Mouse (Mus musculus) MEL (cell line): ENCODE data around the gene Zfand3. TPM values are rescaled to one million over a fixed set of nuclear protein-coding genes. Genes with fewer than 3 reads are reported as not detected.

Source experiments
- DNase-seq: peaks from one replicate; pipeline ENCODE4 v3.0.0; 2011; ENCODE audit warnings: low read depth, low spot score
- H3K27ac ChIP-seq: 2 replicates; pipeline ENCODE4 v1.5.1; 2012; ENCODE audit warnings: low read depth, mild to moderate bottlenecking, control low read depth, low read length, moderate library complexity; ENCODE audit not compliant: control insufficient read depth
- H3K27me3 ChIP-seq, 2 experiments: fragments of 150-350 bp in 1 of 2; sonication (generic) in 1 of 2; 2 replicates each; pipeline ENCODE4 v1.6.1; 2012; ENCODE audit warnings: low read length in 2 of 2, mild to moderate bottlenecking in 2 of 2, improper control_type of control experiment in 1 of 2, moderate library complexity in 1 of 2; ENCODE audit not compliant: insufficient read depth in 2 of 2, control insufficient read depth in 1 of 2
- H3K36me3 ChIP-seq, 2 experiments: 2 replicates each; pipeline ENCODE4 v1.6.1; 2012 to 2014; ENCODE audit warnings: low read length in 2 of 2, improper control_type of control experiment in 1 of 2, inconsistent platforms in 1 of 2, mild to moderate bottlenecking in 1 of 2; ENCODE audit not compliant: insufficient read depth in 2 of 2, control insufficient read depth in 1 of 2
- H3K4me1 ChIP-seq, 2 experiments: fragments of 150-350 bp in 1 of 2; sonication (generic) in 1 of 2; 2 replicates each; pipeline ENCODE4 v1.6.1; 2012; ENCODE audit warnings: low read length in 2 of 2, improper control_type of control experiment in 1 of 2, mild to moderate bottlenecking in 1 of 2; ENCODE audit not compliant: insufficient read depth in 2 of 2, control insufficient read depth in 1 of 2
- H3K4me3 ChIP-seq, 2 experiments: fragments of 150-350 bp in 1 of 2; sonication (generic) in 1 of 2; 2 replicates each; pipeline ENCODE4 v1.5.1; 2012; ENCODE audit warnings: low read depth in 2 of 2, low read length in 2 of 2, mild to moderate bottlenecking in 2 of 2, moderate library complexity in 2 of 2, control low read depth in 1 of 2, improper control_type of control experiment in 1 of 2; ENCODE audit not compliant: control insufficient read depth in 1 of 2, insufficient read depth in 1 of 2
- H3K79me2 ChIP-seq: 2 replicates; pipeline ENCODE4 v1.6.1; 2012; ENCODE audit warnings: mild to moderate bottlenecking, low read length, moderate library complexity; ENCODE audit not compliant: control insufficient read depth, poor library complexity, insufficient read depth
- H3K9ac ChIP-seq: 2 replicates; pipeline ENCODE4 v1.6.1; 2012; ENCODE audit warnings: low read depth, mild to moderate bottlenecking, control low read depth, low read length, moderate library complexity; ENCODE audit not compliant: control insufficient read depth, poor library complexity, severe bottlenecking
- H3K9me3 ChIP-seq: fragments of 150-350 bp; sonication (generic); replicated peaks from 2 replicates; pipeline ENCODE4 v1.6.1; 2012; ENCODE audit warnings: mild to moderate bottlenecking, low read length, improper control_type of control experiment, moderate library complexity; ENCODE audit not compliant: insufficient read depth
- CHD2 ChIP-seq: IDR thresholded peaks from 2 replicates; pipeline ENCODE4 v1.6.1; 2011; ENCODE audit warnings: low read length, improper control_type of control experiment
- EP300 ChIP-seq, 2 experiments: IDR thresholded peaks; 2 replicates each; pipeline ENCODE4 v1.6.1; 2011; ENCODE audit warnings: improper control_type of control experiment in 2 of 2, low read length in 2 of 2, low read depth in 1 of 2, mild to moderate bottlenecking in 1 of 2
- ETS1 ChIP-seq: IDR thresholded peaks from 2 replicates; pipeline ENCODE4 v1.6.1; 2012; ENCODE audit warnings: low read depth, mild to moderate bottlenecking, inconsistent platforms, low read length, improper control_type of control experiment, moderate library complexity
- GABPA ChIP-seq: IDR thresholded peaks from 2 replicates; pipeline ENCODE4 v1.6.1; 2012; ENCODE audit warnings: low read depth, mild to moderate bottlenecking, inconsistent platforms, low read length, improper control_type of control experiment, moderate library complexity
- GATA1 ChIP-seq: IDR thresholded peaks from 2 replicates; pipeline ENCODE4 v1.6.1; 2011; ENCODE audit warnings: low read depth, low read length, improper control_type of control experiment
- HCFC1 ChIP-seq: IDR thresholded peaks from 2 replicates; pipeline ENCODE4 v1.6.1; 2012; ENCODE audit warnings: low read depth, mild to moderate bottlenecking, inconsistent platforms, low read length, improper control_type of control experiment, moderate library complexity
- JUND ChIP-seq: IDR thresholded peaks from 2 replicates; pipeline ENCODE4 v1.6.1; 2011; ENCODE audit warnings: low read depth, mild to moderate bottlenecking, improper control_type of control experiment, low read length
- KAT2A ChIP-seq: conservative IDR thresholded peaks from 2 replicates; pipeline ENCODE4 v1.6.1; 2012; ENCODE audit warnings: low read depth, low read length, improper control_type of control experiment, inconsistent platforms
- MAX ChIP-seq: IDR thresholded peaks from 2 replicates; pipeline ENCODE4 v1.6.1; 2011; ENCODE audit warnings: low read length, improper control_type of control experiment
- MXI1 ChIP-seq: IDR thresholded peaks from 2 replicates; pipeline ENCODE4 v1.6.1; 2011; ENCODE audit warnings: mild to moderate bottlenecking, low read depth, low read length, improper control_type of control experiment
- NELFE ChIP-seq: IDR thresholded peaks from 2 replicates; pipeline ENCODE4 v1.6.1; 2011; ENCODE audit warnings: low read depth, low read length, improper control_type of control experiment
- POLR2A ChIP-seq, 2 experiments: IDR thresholded peaks; 2 replicates each; pipeline ENCODE4 v1.6.1; 2011 to 2012; ENCODE audit warnings: low read length in 2 of 2, mild to moderate bottlenecking in 2 of 2, control low read depth in 1 of 2, improper control_type of control experiment in 1 of 2, low read depth in 1 of 2, moderate library complexity in 1 of 2; ENCODE audit not compliant: control insufficient read depth in 1 of 2, insufficient read depth in 1 of 2, poor library complexity in 1 of 2
- POLR2AphosphoS2 ChIP-seq: IDR thresholded peaks from 2 replicates; pipeline ENCODE4 v1.6.1; 2011; ENCODE audit warnings: low read length, improper control_type of control experiment
- POLR2AphosphoS5 ChIP-seq: IDR thresholded peaks from 2 replicates; pipeline ENCODE4 v1.6.1; 2012; ENCODE audit warnings: low read depth, borderline replicate concordance, mild to moderate bottlenecking, inconsistent platforms, low read length, moderate library complexity, mixed read lengths
- RAD21 ChIP-seq: IDR thresholded peaks from 2 replicates; pipeline ENCODE4 v1.6.1; 2011; ENCODE audit warnings: mild to moderate bottlenecking, low read depth, low read length, improper control_type of control experiment
- RCOR1 ChIP-seq: IDR thresholded peaks from 2 replicates; pipeline ENCODE4 v1.6.1; 2012; ENCODE audit warnings: low read depth, mild to moderate bottlenecking, inconsistent platforms, low read length, improper control_type of control experiment
- TCF12 ChIP-seq: IDR thresholded peaks from 2 replicates; pipeline ENCODE4 v1.6.1; 2014; ENCODE audit warnings: low read depth, mild to moderate bottlenecking, inconsistent platforms, low read length, improper control_type of control experiment, moderate library complexity
- UBTF ChIP-seq: IDR thresholded peaks from 2 replicates; pipeline ENCODE4 v1.6.1; 2012; ENCODE audit warnings: low read depth, mild to moderate bottlenecking, inconsistent platforms, low read length, improper control_type of control experiment, moderate library complexity, borderline replicate concordance; ENCODE audit not compliant: insufficient read depth
- USF1 ChIP-seq: IDR thresholded peaks from 2 replicates; pipeline ENCODE4 v1.6.1; 2014; ENCODE audit warnings: low read depth, mild to moderate bottlenecking, inconsistent platforms, low read length, improper control_type of control experiment, moderate library complexity
- USF2 ChIP-seq, 2 experiments: IDR thresholded peaks; 2 replicates each; pipeline ENCODE4 v1.6.1; 2011 to 2012; ENCODE audit warnings: improper control_type of control experiment in 2 of 2, low read length in 2 of 2, borderline replicate concordance in 1 of 2, inconsistent platforms in 1 of 2, low read depth in 1 of 2, mild to moderate bottlenecking in 1 of 2; ENCODE audit not compliant: insufficient read depth in 1 of 2
- ZC3H11A ChIP-seq: IDR thresholded peaks from 2 replicates; pipeline ENCODE4 v1.6.1; 2012; ENCODE audit warnings: low read depth, mild to moderate bottlenecking, inconsistent platforms, low read length, improper control_type of control experiment
- ZNF384 ChIP-seq: IDR thresholded peaks from 2 replicates; pipeline ENCODE4 v1.6.1; 2012; ENCODE audit warnings: low read depth, mild to moderate bottlenecking, inconsistent platforms, low read length, improper control_type of control experiment
- polyA plus RNA-seq, 2 experiments: library from polyadenylated mRNA; stranded (reverse) in 1 of 2; unstranded in 1 of 2; fragments of >175 nt in 1 of 2; fragments of >200 nt in 1 of 2; gene quantifications; 2 replicates each; pipeline versions ENCODE4 v1.2.1 to v1.2.4; 2012; ENCODE audit warnings: low replicate concordance in 2 of 2, low read depth in 1 of 2; ENCODE audit not compliant: insufficient read length in 2 of 2, insufficient read depth in 1 of 2, missing spikeins in 1 of 2
- total RNA-seq: library from RNA; depleted of rRNA; stranded (reverse); fragments of 300-350 nt; gene quantifications from 2 replicates; pipeline ENCODE4 v1.2.3, GENCODE M21; 2012

The Zfand3 gene
- total and polyA plus RNA-seq, 3 experiments = 28.3 to 48.8 TPM; not detected in 1

DNA sequence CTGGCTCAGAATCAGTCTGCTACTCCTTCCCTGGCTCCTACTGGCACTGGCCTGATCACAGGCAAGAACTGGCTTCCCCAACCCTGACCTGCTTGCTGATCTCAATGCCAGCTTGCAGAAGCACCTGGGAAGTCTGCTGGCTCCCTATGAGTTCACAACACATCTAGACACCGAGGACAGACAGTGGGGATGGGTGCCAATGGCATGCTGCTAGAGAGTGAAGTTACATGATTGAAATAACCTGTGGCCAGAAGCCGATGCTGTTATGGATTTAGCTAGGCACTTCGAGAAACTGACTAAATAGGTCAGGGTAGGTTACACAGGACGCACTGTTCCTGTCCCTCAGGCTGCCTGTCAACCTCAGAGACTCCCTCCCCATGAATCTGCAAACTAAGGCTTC is 236.1 kb downstream of the Zfand3 start:
- no peak for DNase-seq
- no peaks in the 10 kb centered on the region for H3K79me2 ChIP-seq
- TF ChIP-seq CHD2 (no peak), USF1 (no peak), ZC3H11A (no peak), KAT2A (no peak), JUND (no peak), TCF12 (no peak)
- H3K9me3 ChIP-seq = no peaks in the 10 kb centered on the region
- no peaks in the 10 kb centered on the region for H3K4me1 ChIP-seq
- H3K4me3 ChIP-seq = no peak overlapping the region
- no peaks in the 10 kb centered on the region for H3K27me3 ChIP-seq
- H3K9ac ChIP-seq = no peak overlapping the region
- no peak overlapping the region for H3K27ac ChIP-seq
- no peaks in the 10 kb centered on the region for H3K36me3 ChIP-seq

GRCm38 (mm10) chr17:30241061-30241460 is 236.5 kb downstream of the Zfand3 start:
- no peak overlapping the region for H3K9ac ChIP-seq
- H3K79me2 ChIP-seq = no peaks in the 10 kb centered on the region
- H3K9me3 ChIP-seq = no peaks in the 10 kb centered on the region
- TF ChIP-seq EP300 (IDR thresholded peaks at IDR 0.05; ENCODE audit: low read depth in 1 of 2, low read length in 2 of 2) (no peak), JUND (no peak), NELFE (no peak), RCOR1 (no peak), USF2 (IDR thresholded peaks at IDR 0.05; ENCODE audit: borderline replicate concordance in 1 of 2, insufficient read depth in 1 of 2, low read depth in 1 of 2, low read length in 2 of 2) (no peak), POLR2AphosphoS2 (no peak), GATA1 (no peak), GABPA (no peak)
- no peaks in the 10 kb centered on the region for H3K27me3 ChIP-seq
- no peak overlapping the region for H3K27ac ChIP-seq
- peaks cover 0 to 3% of the 10 kb centered on the region in 2 experiments; a peak in 1 of 4 replicates for H3K4me1 ChIP-seq
- no peak overlapping the region for H3K4me3 ChIP-seq
- DNase-seq = no peak
- no peaks in the 10 kb centered on the region for H3K36me3 ChIP-seq

- no peak overlapping the region for H3K9ac ChIP-seq
- no peaks in the 10 kb centered on the region for H3K9me3 ChIP-seq
- H3K4me1 ChIP-seq = peaks cover 0 to 7% of the 10 kb centered on the region in 2 experiments; a peak in 1 of 4 replicates
- no peaks in the 10 kb centered on the region for H3K36me3 ChIP-seq
- H3K79me2 ChIP-seq = no peaks in the 10 kb centered on the region
- H3K4me3 ChIP-seq = no peak overlapping the region
- no peaks in the 10 kb centered on the region for H3K27me3 ChIP-seq
- H3K27ac ChIP-seq = no peak overlapping the region
- no peak for TF ChIP-seq UBTF
- no peak for TF ChIP-seq NELFE
- TF ChIP-seq POLR2AphosphoS5 = no peak
- no peak for TF ChIP-seq MXI1
- TF ChIP-seq USF2 (IDR thresholded peaks at IDR 0.05; ENCODE audit: borderline replicate concordance in 1 of 2, insufficient read depth in 1 of 2, low read depth in 1 of 2, low read length in 2 of 2) = no peak
- no peak for TF ChIP-seq HCFC1
- no peak for TF ChIP-seq EP300 (IDR thresholded peaks at IDR 0.05; ENCODE audit: low read depth in 1 of 2, low read length in 2 of 2)
- no peak for TF ChIP-seq ZC3H11A
- TF ChIP-seq MAX = no peak
- no peak for TF ChIP-seq ZNF384
- TF ChIP-seq POLR2A (IDR thresholded peaks at IDR 0.05; ENCODE audit: control insufficient read depth in 1 of 2, insufficient read depth in 1 of 2, low read depth in 1 of 2, low read length in 2 of 2, poor library complexity in 1 of 2) = no peak
- TF ChIP-seq USF1 = no peak
- no peak for TF ChIP-seq RAD21
- no peak for TF ChIP-seq ETS1
- TF ChIP-seq GATA1 = no peak
- DNase-seq = no peak
Observed at GRCm38 (mm10) chr17:30241720-30242322, 237.3 kb downstream of the Zfand3 start.
